Mouse (Mus musculus) ES-Bruce4 (cell line): Measurements from ENCODE around the gene Dusp18.

ENCODE experiments used
- CTCF ChIP-seq: IDR thresholded peaks from one replicate; pipeline ENCODE4 v1.8.1; 2011; ENCODE audit warnings: low read depth, low read length
- POLR2A ChIP-seq: IDR thresholded peaks from one replicate; pipeline ENCODE4 v1.8.1; 2011; ENCODE audit warnings: low read length; ENCODE audit not compliant: insufficient read depth

- TF ChIP-seq CTCF = no peak
- TF ChIP-seq POLR2A = no peak
Measured at GRCm38 (mm10) chr11:3849469-3850314, 45.3 kb upstream of the Dusp18 start.
